Mouse (Mus musculus): ENCODE measurements at regions not wholly inside any gene's neighbourhood (a gene's known extent, or its start where the extent isn't known, plus 50 kb on each side); places are given as distances from the start of the nearest gene placed in this dataset.

- DNase-seq (ENCODE audit: low spot score), result no peak
These were observed 332.4 kb upstream of the Sox9 start for GRCm38 (mm10) chr11:112449632-112450031.

GRCm38 (mm10) chr11:112450227-112450626 lies 331.8 kb upstream of the Sox9 start:
- no peak for DNase-seq (ENCODE audit: low spot score)

- DNase-seq (ENCODE audit: low spot score), result no peak
These were observed 323.9 kb upstream of the Sox9 start for GRCm38 (mm10) chr11:112458075-112458474.

GRCm38 (mm10) chr11:112463121-112463520 lies 318.9 kb upstream of the Sox9 start:
- no peak for DNase-seq (ENCODE audit: low spot score)

GRCm38 (mm10) chr11:112464386-112464785 lies 317.6 kb upstream of the Sox9 start:
- no peak for DNase-seq (ENCODE audit: low spot score)

- DNase-seq (ENCODE audit: low spot score), result peak; percentile 49
These were observed 311.7 kb upstream of the Sox9 start for GRCm38 (mm10) chr11:112470336-112470735.

GRCm38 (mm10) chr11:112473237-112473636 lies 308.8 kb upstream of the Sox9 start:
- DNase-seq (ENCODE audit: low spot score), result no peak

GRCm38 (mm10) chr11:112473681-112474080 lies 308.3 kb upstream of the Sox9 start:
- DNase-seq (ENCODE audit: low spot score), result no peak

GRCm38 (mm10) chr11:112480360-112480759 lies 301.7 kb upstream of the Sox9 start:
- no peak for DNase-seq (ENCODE audit: low spot score)

- DNase-seq (ENCODE audit: low spot score), result no peak
These were observed 280.2 kb upstream of the Sox9 start for GRCm38 (mm10) chr11:112501781-112502180.

- no peak for DNase-seq (ENCODE audit: low spot score)
These were observed 262.9 kb upstream of the Sox9 start for GRCm38 (mm10) chr11:112519076-112519475.

GRCm38 (mm10) chr11:112524983-112525382 lies 257.0 kb upstream of the Sox9 start:
- DNase-seq (ENCODE audit: low spot score), result no peak

GRCm38 (mm10) chr11:112542573-112542972 lies 239.5 kb upstream of the Sox9 start:
- DNase-seq (ENCODE audit: low spot score), result no peak

- no peak for DNase-seq (ENCODE audit: low spot score)
These were observed 238.6 kb upstream of the Sox9 start for GRCm38 (mm10) chr11:112543473-112543872.

- no peak for DNase-seq (ENCODE audit: low spot score)
These were observed 236.6 kb upstream of the Sox9 start for GRCm38 (mm10) chr11:112545231-112546010.

- no peak for DNase-seq (ENCODE audit: low spot score)
These were observed 235.9 kb upstream of the Sox9 start for GRCm38 (mm10) chr11:112546162-112546561.

- no peak for DNase-seq (ENCODE audit: low spot score)
These were observed 229.2 kb upstream of the Sox9 start for GRCm38 (mm10) chr11:112552838-112553237.

- DNase-seq (ENCODE audit: low spot score), result no peak
These were observed 219.0 kb upstream of the Sox9 start for GRCm38 (mm10) chr11:112563027-112563426.

- peak; percentile 59 for DNase-seq (ENCODE audit: low spot score)
These were observed 217.3 kb upstream of the Sox9 start for GRCm38 (mm10) chr11:112564706-112565215.

- no peak for DNase-seq (ENCODE audit: low spot score)
These were observed 216.0 kb upstream of the Sox9 start for GRCm38 (mm10) chr11:112566071-112566470.

GRCm38 (mm10) chr11:112587386-112587785 lies 194.6 kb upstream of the Sox9 start:
- no peak for DNase-seq (ENCODE audit: low spot score)

GRCm38 (mm10) chr11:112588088-112588487 lies 193.9 kb upstream of the Sox9 start:
- no peak for DNase-seq (ENCODE audit: low spot score)

- no peak for DNase-seq (ENCODE audit: low spot score)
These were observed 191.8 kb upstream of the Sox9 start for GRCm38 (mm10) chr11:112590214-112590613.
